Mouse (Mus musculus) large intestine, adult 2 months (tissue): ENCODE measurements at regions not wholly inside any gene's neighbourhood (a gene's known extent, or its start where the extent isn't known, plus 50 kb on each side); places are given as distances from the start of the nearest gene placed in this dataset.

Source experiments
- DNase-seq: peaks from one replicate; pipeline ENCODE4 v3.0.0-alpha.2; 2012; ENCODE audit warnings: low read depth, low spot score
- WGBS: fragments of 180-500 bp; shearing (Covaris S2); methylation state at CpG from one replicate; pipeline ENCODE4 v1.1.7; 2018; 5-methylcytosine and 5-hydroxymethylcytosine counted together

GRCm38 (mm10) chr13:69272506-69272905, 261.0 kb upstream of the Nsun2 start:
- 16% methylated on average over 3 of the region's 3 CpGs for WGBS
- DNase-seq, result no peak

- DNase-seq, result no peak
- WGBS, result 65% methylated on average over 8 of the region's 8 CpGs
These were observed 253.9 kb upstream of the Nsun2 start for GRCm38 (mm10) chr13:69279647-69280046.

DNA sequence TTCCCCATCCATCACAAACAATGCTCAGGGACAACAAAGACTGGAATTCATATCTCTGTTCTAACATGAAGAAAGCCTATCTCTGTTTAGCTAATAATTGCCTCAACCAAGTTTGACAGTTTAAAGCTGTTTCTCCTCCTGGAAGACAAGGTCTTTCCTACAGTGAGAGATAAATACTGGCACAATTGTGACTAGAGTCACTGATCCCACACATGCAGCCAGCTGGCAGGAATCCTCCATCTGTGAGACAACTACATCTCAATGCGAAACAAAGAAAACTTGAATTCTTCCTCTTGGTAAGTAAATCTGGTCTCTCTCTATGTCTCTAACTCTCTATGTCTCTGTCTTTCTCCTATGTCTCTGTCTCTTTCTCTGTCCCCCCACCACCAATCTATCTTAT, 239.1 kb upstream of the Nsun2 start:
- WGBS, result 90% methylated on average over 1 of the region's 1 CpGs

GRCm38 (mm10) chr13:69303316-69303715, 230.2 kb upstream of the Nsun2 start:
- 71% methylated on average over 2 of the region's 2 CpGs for WGBS
- no peak for DNase-seq

More for the DNA sequence above, 239.1 kb upstream of the Nsun2 start:
- no peak for DNase-seq

GRCm38 (mm10) chr13:69330412-69331000, 203.0 kb upstream of the Nsun2 start:
- WGBS, result 68% methylated on average over 8 of the region's 8 CpGs
- no peak for DNase-seq

GRCm38 (mm10) chr13:69331537-69332435, 201.8 kb upstream of the Nsun2 start:
- no peak for DNase-seq
- 59% methylated on average over 19 of the region's 19 CpGs for WGBS

- no peak for DNase-seq
These were observed 189.7 kb upstream of the Nsun2 start for GRCm38 (mm10) chr13:69343806-69344205.

GRCm38 (mm10) chr13:69357435-69357834, 176.1 kb upstream of the Nsun2 start:
- 84% methylated on average over 6 of the region's 6 CpGs for WGBS
- no peak for DNase-seq

DNA sequence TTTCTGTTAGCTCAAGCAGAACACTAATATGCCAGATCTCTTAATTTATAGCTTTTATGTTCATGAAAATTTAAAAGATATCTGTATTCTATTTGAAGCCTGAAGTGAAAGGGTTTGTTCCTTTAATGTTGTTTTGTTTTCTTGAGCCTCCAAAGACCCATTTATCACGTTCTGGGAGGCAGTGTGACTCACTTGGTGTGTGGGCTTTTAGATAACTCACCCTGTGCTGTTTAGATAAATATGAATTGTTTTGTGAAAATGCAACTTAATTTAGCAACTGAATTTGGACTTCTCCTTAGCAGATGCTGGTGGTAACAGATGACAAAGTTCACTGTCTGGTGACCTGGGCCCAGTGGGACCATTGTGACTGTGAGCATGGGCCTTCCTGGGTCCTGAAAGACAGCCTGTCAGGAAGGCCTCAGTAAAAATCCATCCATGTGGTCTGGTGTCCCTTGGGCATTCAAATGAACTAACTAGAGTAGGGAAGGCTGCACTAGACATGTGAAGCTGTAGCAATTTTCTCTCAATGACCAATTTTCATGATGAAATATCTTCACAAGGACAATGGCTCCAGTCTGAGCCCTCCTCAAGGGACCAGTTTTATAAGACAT, 167.6 kb upstream of the Nsun2 start:
- WGBS, result 27% methylated on average over 1 of the region's 1 CpGs
- DNase-seq, result no peak

- no peak for DNase-seq
- WGBS, result 72% methylated on average over 6 of the region's 6 CpGs
These were observed 160.3 kb upstream of the Nsun2 start for GRCm38 (mm10) chr13:69373101-69373815.

DNA sequence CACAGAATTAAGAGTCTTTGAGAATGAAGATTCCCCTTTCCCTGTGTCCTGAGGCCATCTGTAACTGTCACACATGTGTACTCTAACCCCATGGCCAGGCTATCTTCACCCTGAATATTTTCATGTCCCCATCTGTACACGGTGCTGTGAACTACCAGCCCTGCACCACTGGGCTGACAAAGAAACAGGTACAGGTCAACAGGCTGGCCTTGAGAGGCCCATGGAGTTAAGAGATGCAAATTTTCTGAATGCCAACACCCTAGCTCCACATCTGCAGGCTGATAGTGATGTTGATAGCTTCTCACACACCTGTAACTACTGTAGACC, 159.8 kb upstream of the Nsun2 start:
- DNase-seq, result no peak
- 63% methylated on average over 1 of the region's 1 CpGs for WGBS

GRCm38 (mm10) chr13:69380403-69380802, 153.1 kb upstream of the Nsun2 start:
- no peak for DNase-seq
- 32% methylated on average over 4 of the region's 4 CpGs for WGBS

GRCm38 (mm10) chr13:69384767-69385166, 148.8 kb upstream of the Nsun2 start:
- no peak for DNase-seq

GRCm38 (mm10) chr13:69392917-69393827, 140.4 kb upstream of the Nsun2 start:
- DNase-seq, result no peak
- WGBS, result 86% methylated on average over 11 of the region's 11 CpGs

DNA sequence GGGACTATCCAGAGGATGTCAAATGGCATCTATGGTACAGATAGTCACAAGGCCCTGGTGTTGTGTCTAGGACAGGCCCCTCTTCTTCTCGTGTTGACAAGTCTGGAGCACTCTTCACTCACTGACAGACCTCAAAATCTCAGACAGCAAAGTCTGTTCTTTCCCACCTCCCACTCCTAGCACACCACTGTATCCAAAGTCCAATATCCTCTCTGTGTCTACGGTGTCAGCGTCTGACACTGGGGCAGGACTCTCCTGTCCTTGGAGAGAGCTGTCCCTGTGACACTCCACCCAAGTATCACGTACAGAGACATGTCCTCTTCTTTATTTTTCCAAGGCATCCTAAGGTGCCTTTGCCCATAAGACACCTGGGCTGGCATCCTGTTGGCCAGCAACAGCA, 139.0 kb upstream of the Nsun2 start:
- whole genome bisulfite sequencing, result 61% methylated on average over 4 of the region's 4 CpGs

GRCm38 (mm10) chr13:69410359-69410758, 123.2 kb upstream of the Nsun2 start:
- no peak for DNase-seq
- WGBS, result 60% methylated on average over 1 of the region's 1 CpGs

More for the DNA sequence above, 139.0 kb upstream of the Nsun2 start:
- no peak for DNase-seq

DNA sequence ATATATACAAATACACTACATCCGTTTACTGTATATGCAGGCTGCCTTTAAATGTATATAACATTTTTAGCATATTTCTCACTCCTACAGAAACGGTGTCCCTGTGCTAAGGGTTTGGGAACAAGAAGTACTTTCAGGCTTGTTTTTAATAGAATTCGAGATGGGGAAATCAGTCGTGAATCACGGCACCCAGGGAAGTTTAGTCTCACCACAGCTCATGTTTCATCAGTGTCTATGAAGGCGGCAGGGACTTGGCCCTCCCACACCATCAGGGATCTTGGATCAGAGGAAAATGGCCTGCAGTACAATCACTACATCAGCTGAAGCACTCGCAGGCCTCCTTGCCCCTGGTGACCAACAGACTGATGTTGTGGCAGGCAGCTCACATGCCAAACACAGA, 118.7 kb upstream of the Nsun2 start:
- DNase-seq, result no peak
- 77% methylated on average over 7 of the region's 7 CpGs for WGBS

GRCm38 (mm10) chr13:69416726-69417125, 116.8 kb upstream of the Nsun2 start:
- WGBS, result 82% methylated on average over 2 of the region's 2 CpGs

GRCm38 (mm10) chr13:69417855-69418478, 115.6 kb upstream of the Nsun2 start:
- no peak for DNase-seq
- WGBS, result 74% methylated on average over 14 of the region's 14 CpGs

More at GRCm38 (mm10) chr13:69416726-69417125, 116.8 kb upstream of the Nsun2 start:
- no peak for DNase-seq
